Mouse (Mus musculus) forebrain, embryonic 14.5 days (tissue): ENCODE measurements around the gene Rorc. TPM values are rescaled to one million over a fixed set of nuclear protein-coding genes. Genes with fewer than 3 reads are reported as not detected.

Source experiments
- polyA plus RNA-seq: library from polyadenylated mRNA; unstranded; fragments of >200 nt; fragmentation: Nextera tagmentation; extraction: Ambion mirVana; gene quantifications from 2 replicates; pipeline ENCODE4 v1.2.1, GENCODE M21; 2014

Rorc gene
- polyA plus RNA-seq, 1 experiment from 2014 or later: 1.4 TPM

Other genes with a start within 250 kb of the Rorc start
- not detected in 2 replicates for gene Gm10696, start 194.6 kb upstream of the Rorc start, polyA plus RNA-seq
- gene Gm5286, start 176.1 kb upstream of the Rorc start, polyA plus RNA-seq: not detected in 2 replicates
- gene Gm4778, start 108.8 kb upstream of the Rorc start, polyA plus RNA-seq: not detected in 2 replicates
- gene Them4, start 62.7 kb upstream of the Rorc start, polyA plus RNA-seq: 38.6 and 38.8 TPM in 2 replicates
- gene Them5, start 30.7 kb upstream of the Rorc start, polyA plus RNA-seq: 0.80 and 0.86 TPM in 2 replicates
- gene C2cd4d, start 10.4 kb upstream of the Rorc start, polyA plus RNA-seq: 1.5 TPM in 2 replicates
- gene Lingo4, start 25.7 kb downstream of the Rorc start, polyA plus RNA-seq: 0.33 and 0.42 TPM in 2 replicates
- 59.8 and 61.9 TPM in 2 replicates for gene Tdrkh, start 40.5 kb downstream of the Rorc start, polyA plus RNA-seq
- gene Mrpl9, start 70.5 kb downstream of the Rorc start, polyA plus RNA-seq: 57.2 and 58.6 TPM in 2 replicates
- gene Oaz3, start 71.1 kb downstream of the Rorc start, polyA plus RNA-seq: 0.38 and 0.78 TPM in 2 replicates
- 301 and 306 TPM in 2 replicates for gene Celf3, start 105.5 kb downstream of the Rorc start, polyA plus RNA-seq
- gene Riiad1, start 107.5 kb downstream of the Rorc start, polyA plus RNA-seq: 14.7 and 19.2 TPM in 2 replicates
- gene Snx27, start 209.9 kb downstream of the Rorc start, polyA plus RNA-seq: 42.8 and 45.3 TPM in 2 replicates